Mouse (Mus musculus) brain, embryonic 18.5 days (tissue): ENCODE data around the gene Nxn.

ENCODE experiments used
- DNase-seq: peaks from one replicate; pipeline ENCODE4 v3.0.0-alpha.2; 2012; ENCODE audit warnings: low read depth, low spot score

Nxn gene

DNA sequence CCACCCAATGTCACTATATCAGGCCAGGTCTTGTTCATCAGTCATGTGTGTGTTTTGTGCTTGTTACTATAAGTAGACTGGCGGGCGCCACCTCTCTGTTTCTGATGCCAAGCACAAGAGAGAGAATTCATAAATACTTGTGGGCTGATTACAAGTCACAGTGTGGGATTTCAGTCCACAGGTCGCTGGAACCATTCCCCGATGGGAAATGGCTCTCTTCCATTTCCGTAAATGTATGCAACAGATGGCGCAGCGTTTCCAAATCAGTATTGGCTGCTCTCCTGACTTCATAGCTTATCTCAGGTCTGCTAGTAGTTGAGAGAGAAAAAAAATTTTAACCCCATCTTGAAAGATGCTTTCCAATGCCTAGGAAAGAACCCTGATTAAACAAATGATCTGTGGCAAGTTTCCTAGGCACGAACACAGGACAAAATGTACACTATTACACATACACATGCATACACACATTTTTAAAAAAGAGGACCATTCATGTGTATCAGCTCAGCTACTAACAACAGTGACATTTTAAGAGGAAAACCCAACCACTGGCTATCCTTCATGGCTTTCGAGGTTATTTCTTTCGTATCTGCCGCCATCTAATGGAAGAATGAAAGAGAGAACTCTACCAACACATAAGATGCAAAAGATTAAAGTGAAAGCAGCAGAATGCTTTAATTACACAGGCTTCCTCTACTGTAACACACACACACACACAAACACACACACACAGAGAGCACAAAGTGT lies 819 bp upstream of the Nxn start:
- no peak for DNase-seq

DNA sequence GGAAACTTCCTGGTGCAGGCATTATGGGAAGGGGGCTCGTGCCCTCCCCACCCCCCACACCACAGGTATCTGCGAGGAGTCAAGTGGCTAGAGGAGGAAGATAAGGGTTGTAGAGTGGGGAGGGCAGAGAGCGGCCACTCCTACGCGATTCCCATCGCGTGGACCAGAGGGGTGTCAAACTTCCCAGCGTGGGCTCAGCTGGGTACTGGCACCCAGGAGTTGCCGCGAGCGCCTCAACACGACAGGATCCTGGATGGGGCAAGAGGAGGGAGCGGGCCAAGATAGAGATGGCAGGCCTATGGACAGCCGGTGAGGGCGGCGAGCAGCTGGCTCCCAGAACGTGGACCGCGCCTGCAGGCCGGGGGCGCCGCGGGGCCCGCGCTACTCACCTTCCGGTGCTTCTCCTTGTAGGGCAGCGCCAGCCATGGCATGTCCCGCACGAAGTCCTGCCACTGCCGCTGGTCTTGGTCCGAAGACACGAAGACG lies 585 bp downstream of the Nxn start:
- no peak for DNase-seq

DNA sequence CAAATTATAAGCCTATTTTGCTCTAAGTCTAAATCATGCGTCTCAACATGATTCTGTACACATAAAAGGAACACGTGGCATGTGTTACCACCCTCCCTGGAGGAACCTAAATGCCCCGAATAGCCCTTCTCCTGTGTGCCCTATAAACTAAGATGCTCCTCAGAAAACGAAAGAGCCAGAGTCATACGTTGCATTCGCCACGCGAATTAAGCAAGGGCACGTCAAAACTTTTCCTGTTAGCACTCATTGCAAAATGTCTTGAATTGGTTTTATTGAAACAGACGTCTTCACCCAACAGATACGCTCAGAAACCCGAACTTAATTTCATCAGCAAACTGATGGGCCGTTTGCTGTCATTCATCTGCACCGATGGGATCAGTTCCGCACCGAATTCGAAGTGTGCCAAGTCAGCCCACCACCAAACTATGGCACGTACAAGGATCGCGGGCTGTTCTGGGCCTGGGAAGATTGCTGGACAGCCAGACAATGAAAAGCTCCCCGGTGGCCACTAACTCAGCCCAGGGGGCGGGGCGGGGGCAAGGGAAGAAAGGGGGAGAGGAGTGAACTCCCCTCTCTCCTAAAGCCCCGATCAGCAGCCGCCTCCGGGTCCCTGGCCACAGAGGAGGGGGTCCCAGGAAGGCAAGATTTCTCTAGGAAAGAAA lies 1.2 kb downstream of the Nxn start:
- DNase-seq = no peak

DNA sequence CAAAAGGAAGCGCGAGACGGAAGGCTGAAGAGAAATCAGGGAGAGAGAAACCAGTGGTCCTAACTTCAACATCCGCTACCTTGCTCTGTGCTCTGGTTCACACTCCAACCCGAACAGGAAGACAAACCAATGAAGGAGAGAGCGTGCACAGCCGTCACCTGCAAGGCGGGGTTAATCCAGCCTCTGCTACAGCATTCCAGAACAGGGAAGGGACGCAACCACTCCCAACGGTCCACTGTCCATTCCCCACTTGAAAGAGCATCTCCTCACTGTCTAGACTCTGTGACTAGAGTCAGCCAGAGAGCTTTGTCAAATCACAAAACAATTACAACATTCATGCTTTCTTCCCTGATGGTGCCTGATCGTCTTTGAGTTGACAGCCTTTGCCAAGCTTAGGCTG lies 5.9 kb downstream of the Nxn start:
- no peak for DNase-seq

DNA sequence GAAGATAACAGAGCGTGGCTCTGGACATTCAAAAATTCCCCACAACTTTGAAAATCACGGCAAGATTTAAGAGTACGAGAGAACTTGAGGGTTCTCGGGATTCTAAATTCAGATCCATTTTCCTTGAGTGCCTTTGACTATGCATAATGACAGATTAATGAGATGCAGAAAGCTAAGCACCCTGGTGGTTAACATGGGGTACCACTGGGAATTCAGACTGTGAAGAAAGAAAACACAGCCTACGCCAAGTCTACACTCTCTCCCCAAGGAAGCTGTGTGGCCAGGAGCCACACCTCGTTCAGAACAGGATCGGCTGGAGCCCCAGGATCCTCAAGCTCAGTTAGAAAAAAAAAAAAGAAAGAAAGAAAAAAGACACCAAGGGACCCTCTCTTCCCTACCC lies 6.4 kb downstream of the Nxn start:
- no peak for DNase-seq

DNA sequence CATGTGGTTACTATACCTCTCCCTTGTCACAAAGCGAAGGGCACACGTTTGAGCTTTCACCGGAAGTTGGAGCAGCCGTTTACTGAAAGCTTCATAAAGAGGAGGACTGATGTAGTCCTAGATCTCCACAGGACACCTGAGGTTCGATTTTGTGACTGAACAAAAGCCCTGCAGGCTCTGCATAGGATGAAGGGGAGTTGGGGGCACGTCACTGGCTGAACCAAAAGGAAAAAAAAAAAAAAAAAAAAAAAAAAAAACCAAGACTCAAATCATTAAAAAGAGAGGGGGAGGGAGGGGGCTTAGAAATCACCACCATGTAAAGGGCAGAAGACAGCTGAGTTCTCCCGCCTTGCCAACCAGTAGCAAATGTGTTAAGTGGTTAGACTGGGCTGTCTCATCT lies 10.2 kb downstream of the Nxn start:
- DNase-seq = no peak

DNA sequence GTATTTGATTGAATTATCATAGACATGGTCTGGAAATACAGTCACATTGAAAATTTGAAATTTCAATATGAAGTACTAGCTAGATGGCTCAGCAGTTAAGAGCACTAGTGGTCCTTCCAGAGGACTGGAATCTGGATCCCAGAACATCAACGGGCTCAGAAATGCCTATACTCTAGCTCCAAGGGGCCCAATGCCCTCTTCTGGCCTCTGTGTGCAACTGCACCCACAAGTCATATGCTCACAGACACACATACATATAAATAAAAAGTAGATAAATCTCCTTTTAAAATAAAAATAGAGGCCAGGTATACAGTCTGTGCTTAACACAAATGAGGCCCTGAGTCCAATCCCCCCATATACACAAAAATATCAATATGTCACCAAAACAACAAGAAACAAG lies 11.8 kb downstream of the Nxn start:
- DNase-seq = no peak

DNA sequence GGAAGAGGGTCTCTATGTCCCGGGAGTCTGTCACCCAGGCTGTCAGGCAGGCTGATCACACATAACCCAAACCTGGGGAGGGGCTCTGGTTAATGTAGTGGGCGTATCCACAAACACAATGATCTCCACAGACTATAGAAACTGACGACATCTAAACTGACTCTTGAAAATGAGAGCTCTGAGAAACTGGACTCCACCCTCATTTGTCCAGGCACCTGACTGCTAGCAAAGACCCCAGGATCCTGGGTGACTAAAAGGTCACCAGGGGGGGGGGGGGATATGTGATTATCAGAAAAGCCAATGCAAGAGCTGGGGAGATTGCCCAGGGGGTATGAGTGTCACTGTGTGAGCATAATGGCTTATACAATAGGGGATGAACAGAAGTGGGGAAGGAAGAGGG lies 13.2 kb downstream of the Nxn start:
- DNase-seq = no peak

DNA sequence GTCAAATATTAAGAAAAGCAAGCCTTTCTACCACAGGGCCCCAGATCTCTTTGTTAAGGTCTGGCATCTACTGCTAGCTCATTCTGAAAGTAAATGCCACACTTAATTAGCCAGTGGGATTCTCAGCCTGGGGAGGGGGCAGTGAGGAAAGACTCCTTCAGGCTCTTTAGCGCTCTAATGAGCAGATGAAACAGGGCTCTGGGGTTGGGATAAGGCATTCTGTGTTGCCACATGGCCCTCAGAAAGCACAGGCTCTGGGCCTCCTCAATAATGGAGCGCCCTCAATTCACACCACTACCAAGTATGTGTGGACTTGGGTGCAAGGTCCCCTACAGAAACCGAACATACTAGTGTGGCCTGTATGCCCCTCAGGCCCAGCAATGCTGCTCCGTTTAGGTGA lies 13.9 kb downstream of the Nxn start:
- DNase-seq = no peak

DNA sequence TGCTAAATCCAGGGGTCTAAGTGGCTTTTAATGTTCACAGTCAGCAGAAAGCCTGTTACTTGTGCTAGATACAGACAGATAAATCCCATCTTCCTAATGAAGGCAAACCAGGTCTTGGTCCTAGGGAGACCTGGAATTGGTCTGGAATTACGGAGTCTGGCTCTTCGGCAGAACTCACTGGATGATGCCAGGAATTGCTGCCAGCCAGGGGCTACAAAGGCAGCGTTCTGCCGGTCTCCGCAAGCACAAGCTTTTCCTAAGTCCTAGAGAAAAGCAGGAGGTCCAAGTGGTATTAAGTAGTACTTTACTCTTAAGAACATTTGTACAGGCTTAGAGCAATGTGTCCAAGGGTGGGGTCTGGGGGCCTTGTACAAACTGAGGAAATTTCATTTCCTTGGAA lies 14.6 kb downstream of the Nxn start:
- no peak for DNase-seq

DNA sequence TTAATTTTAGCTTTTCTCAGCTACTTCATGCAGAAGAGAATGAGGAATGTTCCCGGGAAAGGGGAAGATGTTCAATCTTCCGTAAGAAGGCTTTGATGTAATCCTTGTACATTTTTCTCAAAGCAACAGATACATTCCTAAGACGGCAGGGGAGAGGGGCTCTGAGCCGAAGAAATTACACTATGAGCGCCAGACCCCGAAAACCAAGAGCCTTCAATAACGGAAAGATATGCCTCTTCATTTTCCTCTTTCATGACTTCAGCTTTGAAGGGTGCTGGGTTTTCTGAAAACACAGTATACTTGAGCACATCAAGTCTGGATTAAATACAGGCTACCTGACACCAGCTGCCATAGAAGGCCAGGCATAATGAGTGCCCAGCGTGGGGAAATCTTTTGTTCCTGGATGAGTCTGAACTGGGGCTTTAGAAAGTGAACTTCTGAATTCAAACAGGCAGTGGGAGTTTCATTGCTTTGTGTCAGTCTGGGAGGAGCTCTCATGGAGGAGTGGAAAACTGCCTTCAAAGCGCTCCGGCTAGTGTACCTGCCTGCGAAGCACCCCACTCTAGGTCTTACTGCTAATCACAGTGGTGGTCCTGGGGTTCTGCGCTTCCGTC lies 16.1 kb downstream of the Nxn start:
- no peak for DNase-seq

DNA sequence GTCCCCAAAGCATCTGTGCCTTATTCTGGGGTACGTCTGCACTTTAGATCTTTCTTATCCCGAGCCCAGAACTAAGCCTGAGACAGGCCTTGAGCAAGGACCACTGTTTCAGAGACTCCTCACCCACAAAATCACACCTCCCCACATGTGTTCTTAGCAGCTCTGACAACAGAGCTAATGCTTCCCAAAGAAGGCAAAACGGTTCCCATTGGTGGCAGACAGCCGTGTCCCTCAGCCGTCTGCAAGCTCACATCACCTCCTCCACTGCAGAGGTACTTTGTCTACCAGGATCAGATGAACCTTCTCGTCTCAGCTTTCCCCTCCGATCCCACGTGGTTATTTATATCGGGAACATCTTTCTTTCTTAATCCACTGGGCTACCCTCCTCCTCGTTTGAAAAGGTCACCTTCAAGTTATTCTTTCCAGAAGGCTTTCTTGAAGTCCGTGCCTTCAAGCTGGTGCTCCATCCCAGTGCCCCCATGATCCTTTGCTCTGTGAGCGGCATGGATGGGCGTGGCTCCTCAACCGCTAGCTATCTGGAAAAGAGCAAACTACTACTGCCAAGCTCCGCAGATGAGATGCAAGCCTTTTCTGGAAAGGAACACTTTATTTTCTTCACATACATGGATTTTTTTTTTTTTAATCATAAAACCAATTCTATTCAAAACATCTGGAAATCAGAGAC lies 17.6 kb downstream of the Nxn start:
- no peak for DNase-seq

DNA sequence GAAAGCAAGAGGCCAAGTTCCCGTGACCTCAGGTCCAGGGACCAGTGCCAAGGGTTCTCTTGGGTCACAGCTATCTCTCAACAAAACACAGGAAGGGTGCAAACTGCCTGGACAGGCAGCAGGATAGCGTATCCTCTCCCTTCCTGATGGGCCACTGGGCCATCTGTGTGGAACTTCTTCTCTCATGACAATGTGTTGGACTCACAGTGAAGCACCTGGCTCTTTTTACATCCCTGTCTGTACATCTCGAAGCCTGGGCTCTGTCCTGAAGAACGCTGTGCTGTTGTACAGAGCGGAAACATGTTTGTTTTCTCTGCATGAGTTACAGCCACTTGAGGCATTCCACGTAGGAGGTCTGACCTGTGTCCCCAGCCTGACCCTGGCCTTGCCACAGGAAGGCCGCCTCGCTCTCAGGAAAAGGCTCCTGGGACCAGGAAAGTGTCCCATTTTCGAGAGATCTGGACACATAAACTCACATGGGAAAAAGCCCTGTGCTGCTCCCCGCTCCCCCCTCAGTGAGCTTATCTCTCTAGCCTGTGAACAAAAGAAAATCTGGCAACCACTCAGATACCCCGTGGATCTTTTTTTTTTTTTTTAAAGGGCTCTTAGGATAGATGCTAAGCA lies 18.9 kb downstream of the Nxn start:
- no peak for DNase-seq

DNA sequence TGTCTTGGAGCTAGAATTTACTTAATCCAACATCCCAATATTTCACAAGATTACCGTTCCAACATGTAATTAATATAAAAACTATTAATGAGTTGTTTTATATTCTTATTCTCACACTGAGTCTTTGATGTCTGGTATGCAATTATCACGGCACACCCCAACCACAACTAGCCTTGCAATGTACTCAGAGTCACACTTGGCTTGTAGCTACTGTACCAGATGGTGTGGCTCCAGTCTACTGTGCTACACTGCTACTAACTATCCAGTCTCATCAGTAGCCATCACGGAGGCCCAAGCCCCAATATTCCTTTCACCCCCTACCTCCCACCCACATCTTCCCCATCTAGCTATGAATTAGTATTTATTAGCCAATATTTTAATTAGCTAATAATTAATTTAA lies 22.5 kb downstream of the Nxn start:
- no peak for DNase-seq

DNA sequence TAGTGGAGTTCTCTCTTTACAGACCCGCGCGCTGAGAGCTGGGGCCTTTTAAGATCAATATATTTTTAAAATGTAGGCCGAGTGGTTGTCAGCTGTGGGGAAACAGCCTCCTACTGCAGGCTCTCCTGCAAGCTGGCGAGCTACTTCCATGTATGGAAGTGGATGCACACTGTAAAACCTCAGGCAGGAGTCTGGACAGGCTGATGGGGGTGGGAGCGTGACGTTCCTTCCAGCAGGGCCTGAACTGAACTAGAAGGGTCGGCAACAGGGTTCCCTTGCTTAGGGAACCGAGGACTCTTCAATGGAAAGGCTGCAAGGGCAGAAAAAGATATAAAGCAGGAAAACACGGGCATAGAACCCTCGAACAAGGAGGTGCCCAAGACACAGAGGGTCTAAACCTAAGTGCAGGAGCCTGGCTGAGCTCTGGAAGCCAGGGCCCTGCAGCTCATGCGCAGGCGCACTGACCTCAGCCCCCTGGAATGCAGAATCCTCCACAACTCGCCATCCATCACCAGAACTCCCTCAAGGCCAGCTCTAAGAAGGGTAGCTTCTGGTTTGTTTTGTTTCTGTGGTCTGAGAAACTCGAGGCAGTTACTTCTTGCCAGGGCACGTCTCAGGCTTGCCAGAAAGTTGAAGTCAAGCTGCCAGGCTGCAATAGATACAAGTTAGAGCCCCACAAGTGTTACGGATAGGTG lies 24.3 kb downstream of the Nxn start:
- no peak for DNase-seq

DNA sequence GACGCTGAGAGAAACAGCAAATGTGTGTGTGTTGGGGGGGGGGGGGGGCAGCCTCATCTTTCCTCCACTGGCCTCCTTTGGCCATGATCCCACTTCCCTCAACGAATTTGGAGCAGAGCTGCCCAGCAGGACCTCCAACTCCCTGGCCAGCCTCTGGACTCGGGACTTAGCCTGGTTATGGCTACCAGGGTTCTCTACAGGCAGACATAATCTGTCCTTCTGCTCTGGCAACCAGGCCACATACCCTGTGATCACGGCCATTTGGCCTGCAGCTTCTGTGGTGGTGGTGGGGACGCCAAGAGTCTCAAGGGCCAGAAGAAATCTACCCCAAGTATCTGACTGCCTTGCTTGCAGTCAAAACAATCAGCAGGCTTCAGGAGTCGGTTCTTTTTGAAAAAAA lies 26.4 kb downstream of the Nxn start:
- no peak for DNase-seq

DNA sequence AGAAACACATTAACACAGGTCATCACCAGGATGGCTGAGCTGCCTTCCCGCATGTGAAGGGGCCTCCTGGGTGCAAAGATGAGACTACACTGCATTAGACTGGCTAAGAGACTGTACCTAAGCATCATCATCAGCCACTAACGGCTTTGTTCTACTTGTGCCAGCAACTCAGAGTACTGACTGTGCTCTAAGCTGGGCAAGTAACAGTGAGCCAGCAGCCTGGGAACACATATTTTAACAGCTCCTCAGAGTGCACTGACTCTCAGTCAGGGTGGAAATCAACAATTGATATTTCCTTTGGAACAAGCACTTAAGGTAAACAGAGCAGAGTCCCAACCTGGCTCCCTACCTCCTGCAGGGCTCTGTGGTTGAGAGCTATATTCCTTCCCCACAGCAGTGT lies 26.8 kb downstream of the Nxn start:
- DNase-seq = no peak

DNA sequence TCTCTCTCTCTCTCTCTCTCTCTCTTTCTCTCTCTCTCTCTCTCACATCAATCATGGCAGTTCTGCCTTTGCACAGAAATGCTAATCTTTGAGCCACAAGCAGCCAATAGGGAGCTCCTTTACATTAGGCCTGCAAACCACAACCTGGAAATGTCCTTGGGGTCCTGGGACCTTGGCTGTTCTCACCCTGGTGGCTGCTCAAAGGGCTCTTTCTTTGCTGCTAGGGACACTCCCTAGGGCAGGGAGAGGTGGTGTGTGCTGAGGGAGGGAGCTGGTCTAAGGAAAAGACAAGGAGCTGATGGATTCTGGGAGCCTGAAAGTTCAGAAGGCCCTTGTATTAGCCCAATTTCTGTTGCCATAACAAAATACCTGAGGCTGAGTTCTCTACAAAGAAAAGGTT lies 28.4 kb downstream of the Nxn start:
- DNase-seq = no peak

DNA sequence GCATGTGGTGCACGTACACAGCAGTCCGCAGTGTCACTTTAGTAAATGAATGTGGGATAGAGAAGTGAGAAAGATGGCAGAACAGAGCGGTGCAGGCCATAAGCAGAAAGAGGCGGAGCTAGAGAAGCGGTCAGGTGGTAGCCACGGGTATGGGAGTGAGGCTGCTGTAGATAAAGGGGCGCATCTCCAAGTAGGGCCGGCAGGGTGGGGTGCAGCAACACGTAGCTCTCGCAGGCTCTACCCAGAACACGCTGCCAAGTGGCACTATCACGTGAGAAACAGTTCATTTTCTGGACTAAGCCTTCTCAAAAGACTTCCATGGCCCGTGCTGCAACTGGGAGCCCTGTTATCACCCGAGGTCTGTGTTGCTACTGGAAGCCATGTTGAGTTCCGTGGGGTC lies 32.2 kb downstream of the Nxn start:
- no peak for DNase-seq

DNA sequence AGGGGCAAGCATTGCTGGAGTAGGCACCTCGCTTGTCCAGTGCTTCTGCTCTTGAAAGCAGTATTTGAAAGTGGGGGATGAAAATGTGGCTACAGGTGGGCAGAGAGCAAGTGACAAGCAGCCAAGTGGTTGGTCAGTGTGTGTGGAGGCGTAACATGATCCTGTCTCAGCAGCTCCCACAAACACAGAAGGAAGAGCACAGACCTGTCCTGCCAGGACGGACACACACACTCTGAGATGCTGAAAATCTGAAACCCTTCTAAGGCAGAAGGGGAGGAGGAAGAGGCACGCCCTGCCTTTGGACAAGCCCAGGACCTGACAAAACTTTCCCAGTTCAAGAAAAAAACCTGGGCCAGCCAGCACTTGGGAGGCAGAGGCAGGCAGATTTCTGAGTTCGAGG lies 34.9 kb downstream of the Nxn start:
- no peak for DNase-seq

DNA sequence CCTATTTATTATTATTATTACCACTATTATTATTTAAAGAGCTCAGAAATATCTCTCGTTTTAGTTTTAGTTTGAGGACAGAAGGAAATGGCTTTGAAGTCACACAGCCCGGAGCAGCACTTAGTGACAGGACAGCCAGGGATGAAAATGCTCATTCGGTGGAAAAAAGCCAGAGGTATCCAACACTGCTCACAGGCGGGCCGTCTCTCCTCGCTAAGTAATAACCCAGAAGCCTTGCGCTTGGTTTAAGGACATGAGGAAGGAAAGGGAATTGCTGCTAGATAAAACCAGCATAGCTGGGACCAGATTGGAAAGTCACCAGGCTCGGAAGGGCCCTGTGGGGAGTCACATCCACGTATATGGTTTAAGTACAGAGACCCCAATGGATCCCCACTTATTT lies 35.3 kb downstream of the Nxn start:
- DNase-seq = no peak
